Mouse (Mus musculus) hindbrain, embryonic 15.5 days (tissue): ENCODE data around the gene Tnk2. TPM values are rescaled to one million over a fixed set of nuclear protein-coding genes. Genes with fewer than 3 reads are reported as not detected.

Experiments
- ATAC-seq: fragments of 200-750 bp; cut with Nextera tagmentation; 2 replicates; pipeline ENCODE4 v1.8.0; 2017; ENCODE audit warnings: low read depth, moderate number of reproducible peaks, moderate TSS enrichment; ENCODE audit not compliant: low FRiP score
- H3K27ac ChIP-seq: fragments of 300-500 bp; sonication (generic); replicated peaks from 2 replicates; pipeline ENCODE4 v1.5.1; 2015; ENCODE audit warnings: mild to moderate bottlenecking, inconsistent platforms
- H3K27me3 ChIP-seq: fragments of 300-500 bp; sonication (generic); 2 replicates; pipeline ENCODE4 v1.6.1; 2015; ENCODE audit warnings: control low read depth, inconsistent platforms
- H3K36me3 ChIP-seq: fragments of 300-500 bp; sonication (generic); 2 replicates; pipeline ENCODE4 v1.6.1; 2015; ENCODE audit warnings: control low read depth, inconsistent platforms
- H3K4me1 ChIP-seq: fragments of 300-500 bp; sonication (generic); replicated peaks from 2 replicates; pipeline ENCODE4 v1.6.1; 2015; ENCODE audit warnings: control low read depth, inconsistent platforms
- H3K4me2 ChIP-seq: fragments of 300-500 bp; sonication (generic); 2 replicates; pipeline ENCODE4 v1.6.1; 2015; ENCODE audit warnings: moderate library complexity, mild to moderate bottlenecking, inconsistent platforms
- H3K4me3 ChIP-seq: fragments of 300-500 bp; sonication (generic); 2 replicates; pipeline ENCODE4 v1.5.1; 2015; ENCODE audit warnings: mild to moderate bottlenecking, inconsistent platforms
- H3K9ac ChIP-seq: fragments of 300-500 bp; sonication (generic); 2 replicates; pipeline ENCODE4 v1.6.1; 2015; ENCODE audit warnings: inconsistent platforms
- H3K9me3 ChIP-seq: fragments of 300-500 bp; sonication (generic); 2 replicates; pipeline ENCODE4 v1.6.1; 2016; ENCODE audit warnings: control low read depth, inconsistent platforms
- WGBS: fragments of 180-500 bp; shearing (Covaris S2); methylation state at CpG from one replicate; pipeline ENCODE4 v1.1.7; 2015; 5-methylcytosine and 5-hydroxymethylcytosine counted together
- polyA plus RNA-seq: library from polyadenylated mRNA; unstranded; fragments of >200 nt; fragmentation: Nextera tagmentation; extraction: Ambion mirVana; gene quantifications from 2 replicates; pipeline ENCODE4 v1.2.1, GENCODE M21; 2015

Tnk2 gene
- polyA plus RNA-seq, 1 experiment from 2014 or later = 25.9 TPM

DNA sequence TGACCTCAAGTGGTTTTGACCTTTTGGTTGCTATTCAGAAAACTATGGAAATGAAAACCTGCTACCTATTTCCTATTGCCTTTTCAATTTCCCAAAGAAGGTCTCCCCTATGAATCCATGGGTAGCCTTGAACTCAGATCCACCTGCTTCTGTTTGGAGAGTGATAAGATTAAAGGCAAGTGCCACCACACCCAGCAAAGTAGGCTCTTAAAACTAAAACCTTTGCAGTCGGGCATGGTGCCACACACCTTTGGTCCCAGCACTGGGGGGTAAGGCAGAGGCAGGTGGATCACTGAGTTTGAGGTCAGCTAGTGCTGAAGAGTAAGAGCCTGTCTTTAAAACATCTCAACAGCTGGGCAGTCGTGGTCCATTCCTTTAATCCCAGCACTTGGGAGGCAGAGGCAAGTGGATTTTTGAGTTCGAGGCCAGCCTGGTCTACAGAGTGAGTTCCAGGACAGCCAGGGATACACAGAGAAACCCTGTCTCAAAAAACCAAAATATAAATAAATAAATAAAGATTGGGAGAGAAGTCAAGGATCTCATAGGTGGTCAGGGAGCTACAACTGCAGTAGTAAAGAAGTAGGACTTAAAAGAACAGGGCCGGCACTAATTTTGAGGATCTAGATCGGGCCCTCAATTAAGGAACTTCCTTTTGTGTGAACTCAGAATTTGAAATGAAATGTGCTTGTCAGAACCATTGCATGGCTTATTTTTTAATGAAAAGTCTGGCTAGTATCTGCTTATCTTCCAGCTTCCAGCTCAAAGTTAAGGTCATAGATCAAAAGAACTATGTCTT lies 33.0 kb upstream of the Tnk2 start:
- Histone ChIP-seq H3K9me3 (no peaks in the 10 kb centered on the region), H3K36me3 (peaks cover 12% of the 10 kb centered on the region), H3K27ac (no peak overlapping the region), H3K4me3 (peak overlapping the region; percentile 79), H3K4me2 (peak overlapping the region; percentile 67), H3K9ac (0 out of 2 replicates have a peak overlapping the region, but pooled peaks have one; percentile 75), H3K4me1 (peaks cover 22% of the 10 kb centered on the region), H3K27me3 (no peaks in the 10 kb centered on the region)
- ATAC-seq = no peak
- WGBS = 84% methylated on average over 5 of the region's 5 CpGs

DNA sequence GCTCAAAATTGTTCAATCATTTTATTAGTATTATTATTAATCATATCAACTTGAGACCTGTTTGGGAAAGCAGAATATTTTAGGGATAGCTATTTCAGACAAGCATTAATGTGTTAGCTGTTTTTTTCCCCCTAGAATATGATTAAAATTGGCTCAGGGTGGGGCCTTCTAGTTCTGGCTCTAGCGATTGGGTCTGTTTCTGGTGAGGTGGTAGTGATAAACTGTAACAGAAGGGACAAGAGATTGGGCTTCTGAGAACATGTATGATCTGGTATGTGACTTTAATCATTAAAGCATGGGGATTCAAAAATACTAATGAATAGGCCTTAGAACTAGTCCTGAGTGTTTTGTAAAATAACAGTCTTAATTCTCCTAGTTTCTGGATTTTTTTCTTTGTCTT lies 31.6 kb upstream of the Tnk2 start:
- Histone ChIP-seq H3K9me3 (no peaks in the 10 kb centered on the region), H3K36me3 (peaks cover 25% of the 10 kb centered on the region), H3K4me1 (peaks cover 22% of the 10 kb centered on the region), H3K27ac (no peak overlapping the region), H3K4me2 (no peak overlapping the region), H3K27me3 (no peaks in the 10 kb centered on the region), H3K9ac (no peak overlapping the region), H3K4me3 (no peak overlapping the region)
- 90% methylated on average over 1 of the region's 1 CpGs for WGBS
- no peak for ATAC-seq

DNA sequence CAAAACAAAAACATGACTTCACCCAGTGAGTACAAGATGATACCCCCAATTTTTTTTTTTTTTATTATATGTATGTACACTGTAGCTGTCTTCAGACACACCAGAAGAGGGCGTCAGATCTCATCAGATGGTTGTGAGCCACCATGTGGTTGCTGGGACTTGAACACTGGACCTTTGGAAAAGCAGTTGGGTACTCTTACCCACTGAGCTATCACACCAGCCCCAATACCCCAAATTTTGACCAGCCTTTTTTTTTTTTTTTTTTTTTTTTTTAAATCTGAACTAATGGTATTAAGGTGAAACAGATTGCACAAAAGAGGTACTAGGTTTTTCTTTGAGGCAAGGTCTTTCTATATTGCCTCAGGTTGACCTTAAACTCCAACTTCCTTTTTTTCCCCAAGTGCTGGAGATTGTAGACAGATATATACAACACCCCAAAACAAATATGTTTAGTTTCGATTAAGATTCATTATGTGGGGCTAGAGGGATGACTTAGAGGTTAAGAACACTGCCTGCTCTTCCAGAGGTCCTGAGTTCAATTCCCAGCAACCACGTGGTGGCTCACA lies 30.3 kb upstream of the Tnk2 start:
- no peak overlapping the region for H3K27ac ChIP-seq
- WGBS = 89% methylated on average over 3 of the region's 3 CpGs
- H3K4me2 ChIP-seq = no peak overlapping the region
- peaks cover 18% of the 10 kb centered on the region for H3K4me1 ChIP-seq
- no peaks in the 10 kb centered on the region for H3K27me3 ChIP-seq
- H3K9ac ChIP-seq = no peak overlapping the region
- no peak overlapping the region for H3K4me3 ChIP-seq
- peaks cover 33% of the 10 kb centered on the region for H3K36me3 ChIP-seq
- no peaks in the 10 kb centered on the region for H3K9me3 ChIP-seq
- no peak for ATAC-seq

DNA sequence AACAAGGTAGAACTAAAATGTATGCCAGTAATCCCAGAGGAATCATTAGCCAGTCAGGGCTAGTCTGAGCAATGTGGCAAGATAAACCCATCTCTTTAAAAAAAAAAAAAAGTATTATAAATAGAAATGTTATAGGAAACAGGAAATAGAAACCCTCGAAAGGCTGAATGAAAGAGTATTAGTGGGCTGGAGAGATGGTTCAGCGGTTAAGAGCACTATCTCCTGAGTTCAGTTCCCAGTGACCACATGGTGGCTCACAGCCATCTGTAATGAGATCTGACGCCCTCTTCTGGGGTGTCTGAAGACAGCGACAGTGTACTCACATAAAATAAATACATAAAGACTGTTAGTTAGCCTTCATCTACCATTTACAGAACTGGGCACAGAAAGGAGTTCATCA lies 29.6 kb upstream of the Tnk2 start:
- 68% methylated on average over 4 of the region's 4 CpGs for WGBS

DNA sequence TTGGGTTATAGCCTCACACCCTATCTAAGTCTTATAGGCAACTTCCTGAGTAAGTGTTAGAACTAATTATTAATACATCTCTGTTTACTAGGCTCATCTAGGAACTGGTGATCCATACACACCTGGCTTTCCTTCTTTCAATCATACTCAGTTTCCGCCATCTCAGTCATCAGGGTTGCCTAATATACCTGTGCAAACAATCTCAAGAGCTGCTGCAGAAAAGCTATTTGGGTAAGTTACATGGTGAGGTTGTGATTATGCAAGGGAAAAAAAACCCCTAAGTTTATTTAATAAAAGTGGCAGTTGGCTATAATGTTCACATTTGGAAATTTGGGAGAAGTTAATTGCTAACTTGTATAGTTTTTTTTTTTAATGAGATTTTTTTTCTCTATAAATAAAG lies 24.7 kb upstream of the Tnk2 start:
- 96% methylated on average over 1 of the region's 1 CpGs for WGBS

More for the DNA sequence above, 29.6 kb upstream of the Tnk2 start:
- peaks cover 17% of the 10 kb centered on the region for H3K4me1 ChIP-seq
- no peak overlapping the region for H3K9ac ChIP-seq
- no peaks in the 10 kb centered on the region for H3K27me3 ChIP-seq
- H3K9me3 ChIP-seq = no peaks in the 10 kb centered on the region
- ATAC-seq = no peak
- no peak overlapping the region for H3K4me3 ChIP-seq
- peaks cover 40% of the 10 kb centered on the region for H3K36me3 ChIP-seq
- H3K27ac ChIP-seq = no peak overlapping the region
- no peak overlapping the region for H3K4me2 ChIP-seq

DNA sequence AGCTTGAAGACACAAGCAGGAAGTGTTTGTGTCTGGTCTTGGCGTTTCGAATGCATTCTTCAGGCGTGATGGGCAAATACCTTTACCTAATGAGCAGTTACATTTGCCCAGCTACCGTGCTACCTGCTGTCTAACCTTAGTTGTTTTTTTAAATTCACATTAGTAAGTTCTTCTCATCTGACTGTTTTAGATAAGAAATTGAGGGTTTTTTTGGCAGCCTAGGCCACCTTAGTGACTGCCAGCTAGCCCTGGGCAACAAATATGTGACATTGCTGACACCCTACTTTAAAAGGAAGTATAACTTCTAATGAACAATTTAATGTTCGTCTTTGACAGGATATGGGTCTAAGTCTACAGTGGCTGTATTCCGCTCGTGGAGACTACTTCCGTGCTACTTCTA lies 15.5 kb upstream of the Tnk2 start:
- WGBS = 96% methylated on average over 8 of the region's 8 CpGs

More for the DNA sequence above, 24.7 kb upstream of the Tnk2 start:
- no peak overlapping the region for H3K4me2 ChIP-seq
- ATAC-seq = no peak
- no peak overlapping the region for H3K9ac ChIP-seq
- H3K9me3 ChIP-seq = no peaks in the 10 kb centered on the region
- no peaks in the 10 kb centered on the region for H3K27me3 ChIP-seq
- no peaks in the 10 kb centered on the region for H3K4me1 ChIP-seq
- no peak overlapping the region for H3K4me3 ChIP-seq
- no peak overlapping the region for H3K27ac ChIP-seq
- peaks cover 80% of the 10 kb centered on the region for H3K36me3 ChIP-seq

DNA sequence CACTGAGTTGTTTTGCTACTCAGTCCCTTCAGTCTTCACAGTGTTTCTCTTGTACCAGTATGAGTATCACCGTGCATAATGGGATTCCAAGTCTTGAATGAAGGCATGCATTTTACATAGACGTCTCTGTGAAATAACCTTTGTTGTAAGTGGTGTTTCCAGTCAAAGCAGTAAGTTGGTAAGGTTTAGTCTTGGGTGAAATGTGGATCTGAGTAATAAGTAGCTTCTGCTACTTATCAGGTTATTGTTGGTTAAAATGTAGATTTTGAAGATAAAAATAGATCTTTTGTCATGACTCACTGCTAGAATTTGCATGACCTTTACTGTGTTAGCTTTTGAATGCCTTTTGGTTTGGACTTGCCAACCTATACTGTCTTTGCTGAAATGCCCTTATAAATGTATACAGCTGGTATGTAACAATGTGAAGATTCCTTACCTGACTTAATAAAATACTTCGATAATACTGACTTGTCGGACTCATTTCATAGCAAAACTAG lies 11.3 kb upstream of the Tnk2 start:
- 84% methylated on average over 4 of the region's 4 CpGs for WGBS
- no peaks in the 10 kb centered on the region for H3K4me1 ChIP-seq
- H3K4me3 ChIP-seq = no peak overlapping the region
- H3K36me3 ChIP-seq = peaks cover 46% of the 10 kb centered on the region
- no peaks in the 10 kb centered on the region for H3K27me3 ChIP-seq
- H3K9me3 ChIP-seq = no peaks in the 10 kb centered on the region
- ATAC-seq = no peak
- H3K27ac ChIP-seq = no peak overlapping the region
- H3K9ac ChIP-seq = no peak overlapping the region
- no peak overlapping the region for H3K4me2 ChIP-seq

More for the DNA sequence above, 15.5 kb upstream of the Tnk2 start:
- H3K27ac ChIP-seq = no peak overlapping the region
- no peaks in the 10 kb centered on the region for H3K4me1 ChIP-seq
- ATAC-seq = no peak
- H3K4me2 ChIP-seq = no peak overlapping the region
- H3K36me3 ChIP-seq = peaks cover 82% of the 10 kb centered on the region
- H3K9ac ChIP-seq = no peak overlapping the region
- no peaks in the 10 kb centered on the region for H3K9me3 ChIP-seq
- no peaks in the 10 kb centered on the region for H3K27me3 ChIP-seq
- no peak overlapping the region for H3K4me3 ChIP-seq

DNA sequence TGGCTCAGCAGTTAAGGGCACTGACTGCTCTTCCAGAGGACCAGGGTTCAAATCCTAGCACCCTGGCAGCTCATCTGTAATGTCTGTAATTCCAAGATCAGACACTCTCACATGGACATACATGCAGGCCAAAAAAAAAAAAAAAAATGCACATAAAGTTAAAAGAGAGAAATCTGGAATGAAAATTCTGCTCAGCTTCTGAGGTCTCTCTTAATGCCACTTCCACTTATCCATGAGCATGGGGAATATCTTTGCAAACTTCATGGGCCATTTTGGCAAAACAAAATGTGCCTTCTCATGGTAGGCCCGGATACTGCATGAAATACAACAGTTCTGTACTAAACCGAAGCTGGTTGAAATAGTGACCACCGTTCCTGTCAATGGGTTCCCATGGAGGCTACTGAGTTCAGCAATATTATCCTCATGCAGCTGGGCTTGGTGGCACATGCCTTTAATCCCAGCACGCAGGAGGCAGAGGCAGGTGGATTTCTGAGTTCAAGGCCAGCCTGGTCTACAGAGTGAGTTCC lies 10.1 kb upstream of the Tnk2 start:
- Histone ChIP-seq H3K36me3 (peaks cover 38% of the 10 kb centered on the region), H3K4me3 (no peak overlapping the region), H3K27me3 (no peaks in the 10 kb centered on the region), H3K9ac (no peak overlapping the region), H3K27ac (no peak overlapping the region), H3K4me1 (peaks cover 3% of the 10 kb centered on the region; the same call in 1 of the 2 replicates), H3K4me2 (no peak overlapping the region), H3K9me3 (no peaks in the 10 kb centered on the region)
- 91% methylated on average over 4 of the region's 4 CpGs for WGBS
- ATAC-seq = no peak

DNA sequence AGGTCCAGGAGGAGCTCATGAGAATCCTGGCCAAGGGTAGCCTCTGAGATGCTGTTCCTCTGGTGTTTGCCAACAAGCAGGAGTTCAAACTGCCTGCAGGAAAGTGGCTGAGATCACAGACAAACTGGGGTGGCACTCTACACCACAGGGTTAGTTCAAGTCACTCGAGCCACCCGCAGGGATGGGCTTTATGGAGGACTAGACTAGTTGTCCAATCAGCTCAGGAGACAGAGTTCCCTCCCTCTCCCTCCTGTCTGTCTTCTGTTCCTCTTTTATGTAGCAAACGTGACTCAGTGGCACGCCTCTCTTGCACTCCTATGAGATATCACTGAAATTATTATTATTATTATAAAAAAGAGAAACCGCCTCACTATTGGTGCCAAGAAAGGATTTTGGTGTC lies 9.5 kb upstream of the Tnk2 start:
- 84% methylated on average over 5 of the region's 5 CpGs for WGBS

DNA sequence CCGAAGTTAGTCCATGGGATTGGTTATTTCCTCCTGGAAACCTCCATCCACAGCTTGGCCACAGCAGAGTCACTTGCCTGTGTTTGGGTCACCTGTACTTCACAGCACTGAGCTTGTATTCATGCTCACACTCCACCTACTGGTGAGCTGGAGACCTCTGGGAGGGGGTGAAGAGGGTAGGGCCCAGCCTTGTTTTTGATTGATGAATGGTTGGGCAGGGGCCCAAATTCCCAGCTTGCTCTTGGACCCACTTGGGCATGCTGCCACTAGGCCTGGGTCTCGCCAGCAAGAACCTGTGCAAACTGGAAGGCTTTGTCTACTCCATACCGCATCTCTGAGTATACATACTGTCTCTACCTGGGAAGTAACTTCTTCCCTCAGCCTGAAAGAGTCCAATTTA lies 8.4 kb upstream of the Tnk2 start:
- Histone ChIP-seq H3K36me3 (peaks cover 21% of the 10 kb centered on the region), H3K4me1 (peaks cover 5% of the 10 kb centered on the region; the same call in 1 of the 2 replicates), H3K9me3 (no peaks in the 10 kb centered on the region), H3K9ac (no peak overlapping the region), H3K27me3 (no peaks in the 10 kb centered on the region), H3K27ac (no peak overlapping the region), H3K4me3 (no peak overlapping the region), H3K4me2 (no peak overlapping the region)
- ATAC-seq = peak; percentile 65; the same call in 1 of the 2 replicates
- 70% methylated on average over 3 of the region's 3 CpGs for WGBS

More for the DNA sequence above, 9.5 kb upstream of the Tnk2 start:
- peaks cover 32% of the 10 kb centered on the region for H3K36me3 ChIP-seq
- ATAC-seq = no peak
- no peak overlapping the region for H3K4me2 ChIP-seq
- H3K27me3 ChIP-seq = no peaks in the 10 kb centered on the region
- no peak overlapping the region for H3K4me3 ChIP-seq
- no peaks in the 10 kb centered on the region for H3K9me3 ChIP-seq
- H3K27ac ChIP-seq = no peak overlapping the region
- H3K9ac ChIP-seq = no peak overlapping the region
- H3K4me1 ChIP-seq = peaks cover 5% of the 10 kb centered on the region; the same call in 1 of the 2 replicates

DNA sequence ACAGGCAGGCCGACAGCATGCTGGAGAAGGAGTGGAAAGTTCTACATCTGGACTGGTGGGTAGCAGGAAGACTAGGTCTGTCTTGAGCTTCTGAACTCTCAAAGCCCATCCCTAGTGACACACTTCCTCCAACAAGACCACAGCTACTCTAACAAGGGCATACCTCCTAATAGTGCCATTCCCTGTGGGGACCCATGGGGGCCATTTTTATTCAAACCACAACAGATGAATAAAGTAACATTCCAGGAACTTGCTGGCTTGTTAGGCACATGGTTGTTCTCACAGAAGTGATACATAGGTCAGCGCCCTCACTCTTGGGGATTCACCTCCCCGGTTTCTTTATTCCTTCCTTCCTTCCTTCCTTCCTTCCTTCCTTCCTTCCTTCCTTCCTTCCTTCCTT lies 7.3 kb upstream of the Tnk2 start:
- no peak overlapping the region for H3K9ac ChIP-seq
- no peaks in the 10 kb centered on the region for H3K9me3 ChIP-seq
- peaks cover 12% of the 10 kb centered on the region; the same call in 1 of the 2 replicates for H3K36me3 ChIP-seq
- WGBS = 90% methylated on average over 3 of the region's 3 CpGs
- H3K27me3 ChIP-seq = no peaks in the 10 kb centered on the region
- H3K27ac ChIP-seq = no peak overlapping the region
- no peak overlapping the region for H3K4me3 ChIP-seq
- H3K4me2 ChIP-seq = no peak overlapping the region
- H3K4me1 ChIP-seq = peaks cover 5% of the 10 kb centered on the region; the same call in 1 of the 2 replicates
- ATAC-seq = no peak; the same call in 1 of the 2 replicates

DNA sequence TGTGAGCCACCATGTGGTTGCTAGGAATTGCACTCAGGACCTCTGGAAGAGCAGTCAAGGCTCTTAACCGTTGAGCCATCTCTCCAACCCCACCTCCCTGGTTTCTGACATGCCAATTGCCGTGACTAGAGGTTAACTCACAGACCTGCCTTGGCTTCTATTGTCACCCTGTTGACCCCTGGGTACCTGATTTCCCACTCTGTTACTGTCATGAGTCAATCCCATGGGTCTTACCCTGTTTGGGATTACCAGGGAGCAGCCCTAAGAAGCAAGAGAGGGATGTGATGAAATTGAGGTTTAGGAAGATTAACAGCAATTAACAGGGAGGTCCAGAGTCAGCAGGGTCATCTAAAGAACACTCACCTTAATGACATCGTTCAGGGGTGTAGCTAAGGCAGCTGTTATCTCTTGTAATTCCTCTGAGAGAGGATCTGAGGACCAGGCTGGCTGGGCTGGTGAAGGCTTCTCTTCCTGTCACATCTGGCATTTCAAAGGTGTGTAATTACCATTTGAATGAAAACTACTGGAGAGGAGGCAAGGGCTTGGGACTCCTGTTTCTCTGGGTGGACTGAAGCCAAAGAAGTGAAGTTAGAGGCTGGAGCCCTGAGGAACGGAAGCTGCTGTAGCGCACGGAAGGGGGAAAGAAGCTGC lies 6.7 kb upstream of the Tnk2 start:
- H3K4me3 ChIP-seq = no peak overlapping the region
- WGBS = 39% methylated on average over 6 of the region's 6 CpGs
- peaks cover 8% of the 10 kb centered on the region; the same call in 1 of the 2 replicates for H3K36me3 ChIP-seq
- H3K9me3 ChIP-seq = no peaks in the 10 kb centered on the region
- no peak overlapping the region for H3K9ac ChIP-seq
- no peak for ATAC-seq
- H3K27ac ChIP-seq = no peak overlapping the region
- H3K4me1 ChIP-seq = peaks cover 5% of the 10 kb centered on the region; the same call in 1 of the 2 replicates
- H3K27me3 ChIP-seq = no peaks in the 10 kb centered on the region
- no peak overlapping the region for H3K4me2 ChIP-seq
